Mouse (Mus musculus): ENCODE measurements around the gene Gm20738. TPM values are rescaled to one million over a fixed set of nuclear protein-coding genes. Genes with fewer than 3 reads are reported as not detected.
"Not testable (repeated sequence)": the region's sequence is repeated elsewhere in the genome, so short reads cannot be mapped to it uniquely, and the experiment has no call there.

Gene Gm20738
- total RNA-seq (2021), result not detected
- long read RNA-seq, experiment 1, result 0 reads
- long read RNA-seq, experiment 2, result 0 reads

DNA sequence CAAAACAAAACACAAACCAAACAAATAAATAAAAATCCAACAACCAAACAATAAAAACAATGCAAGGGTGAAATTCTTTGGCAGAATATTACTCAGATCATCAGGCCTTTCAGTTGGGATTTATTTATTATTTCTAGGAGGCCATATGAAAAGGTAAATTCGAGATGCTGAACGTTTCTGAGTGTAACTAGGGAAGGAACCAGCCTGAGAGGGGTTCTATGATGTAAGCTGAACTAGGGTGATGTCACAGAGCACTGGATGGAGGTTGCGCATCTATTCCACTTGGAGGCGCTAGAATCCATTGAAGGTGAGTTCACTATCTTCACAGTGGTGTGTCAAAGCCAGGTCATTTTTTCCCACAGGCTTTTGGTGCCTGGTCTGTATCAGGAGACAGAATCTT, at the start of gene Gm20738:
Gm20738 (plus strand) TSS at position 301 of the 400 bp plus-strand sequence.
- not testable (repeated sequence) for DNase-seq (ENCODE audit: low spot score in 2 of 2)

All from adrenal gland, adult 18-20 months (tissue).